Mouse (Mus musculus): ENCODE measurements around the gene Slc25a47.
"Not testable (repeated sequence)": the region's sequence is repeated elsewhere in the genome, so short reads cannot be mapped to it uniquely, and the experiment has no call there.

DNA sequence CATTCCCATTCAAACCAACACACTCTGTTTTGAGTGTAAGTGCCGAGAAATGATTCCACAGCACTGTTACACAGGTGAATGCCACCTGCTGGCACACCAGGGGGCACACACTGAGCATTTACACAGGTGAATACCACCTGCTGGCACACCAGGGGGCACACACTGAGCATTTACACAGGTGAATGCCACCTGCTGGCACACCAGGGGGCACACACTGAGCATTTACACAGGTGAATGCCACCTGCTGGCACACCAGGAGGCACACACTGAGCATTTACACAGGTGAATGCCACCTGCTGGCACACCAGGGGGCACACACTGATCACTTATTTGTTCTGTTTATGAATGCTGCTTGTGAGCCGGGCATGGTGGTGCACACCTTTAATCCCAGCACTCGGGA, 12.2 kb downstream of the Slc25a47 start:
- TF ChIP-seq POLR2A (IDR thresholded peaks at IDR 0.05; ENCODE audit: borderline replicate concordance, low read depth, low read length); CTCF (IDR thresholded peaks at IDR 0.05; ENCODE audit: low read depth, low read length): not testable (repeated sequence)

All from bone marrow macrophage, adult 2 months (primary cell).